Mouse (Mus musculus): Measurements from ENCODE around the gene Vwa8. TPM values are rescaled to one million over a fixed set of nuclear protein-coding genes. Genes with fewer than 3 reads are reported as not detected.

Gene Vwa8
- polyA plus RNA-seq, 2 experiments: 6.4 to 8.3 TPM

- H3K27me3 ChIP-seq (ENCODE audit: control insufficient read depth, insufficient read depth, low read length): no peaks in the 10 kb centered on the region
- no peak for TF ChIP-seq CTCF (IDR thresholded peaks at IDR 0.05; ENCODE audit: low read depth)
- TF ChIP-seq EP300 (IDR thresholded peaks at IDR 0.05; ENCODE audit: low read depth): no peak
- H3K9ac ChIP-seq (replicated peaks): no peak overlapping the region
- no peak overlapping the region for H3K4me2 ChIP-seq (ENCODE audit: low read depth)
- DNase-seq (ENCODE audit: low read depth in 3 of 3, low spot score in 3 of 3) (no peak), ATAC-seq (ENCODE audit: insufficient read depth) (no peak)
- no peaks in the 10 kb centered on the region for H3K9me3 ChIP-seq (ENCODE audit: control insufficient read depth, low read length)
- 59% methylated on average over 6 of the region's 6 CpGs for WGBS (ENCODE audit: insufficient replicate concordance)
- no peak overlapping the region for H3K4me3 ChIP-seq (ENCODE audit: insufficient read depth in 1 of 2, low read depth in 2 of 2, low read length in 2 of 2)
- H3K36me3 ChIP-seq (replicated peaks; ENCODE audit: control insufficient read depth, insufficient read depth, low read depth): no peaks in the 10 kb centered on the region
- no peak overlapping the region for H3K27ac ChIP-seq
- peaks cover 0 to 4% of the 10 kb centered on the region in 2 experiments; a peak in 1 of 4 replicates for H3K4me1 ChIP-seq (replicated peaks; ENCODE audit: control insufficient read depth in 2 of 2, insufficient read depth in 2 of 2, low read length in 1 of 2)
These were observed 393.0 kb downstream of the Vwa8 start for GRCm38 (mm10) chr14:79241656-79242385.

- Histone ChIP-seq H3K36me3 (replicated peaks; ENCODE audit: control insufficient read depth, insufficient read depth, low read depth) (no peaks in the 10 kb centered on the region), H3K4me2 (ENCODE audit: low read depth) (no peak overlapping the region), H3K9ac (replicated peaks) (no peak overlapping the region), H3K27ac (no peak overlapping the region), H3K9me3 (ENCODE audit: control insufficient read depth, low read length) (no peaks in the 10 kb centered on the region), H3K4me1 (replicated peaks; ENCODE audit: control insufficient read depth in 2 of 2, insufficient read depth in 2 of 2, low read length in 1 of 2) (peaks cover 0 to 4% of the 10 kb centered on the region in 2 experiments; a peak in 1 of 4 replicates), H3K27me3 (ENCODE audit: control insufficient read depth, insufficient read depth, low read length) (no peaks in the 10 kb centered on the region), H3K4me3 (ENCODE audit: insufficient read depth in 1 of 2, low read depth in 2 of 2, low read length in 2 of 2) (no peak overlapping the region)
- ATAC-seq (ENCODE audit: insufficient read depth) (no peak), DNase-seq (ENCODE audit: low read depth in 3 of 3, low spot score in 3 of 3) (no peak)
- TF ChIP-seq CTCF (IDR thresholded peaks at IDR 0.05; ENCODE audit: low read depth): no peak
- TF ChIP-seq EP300 (IDR thresholded peaks at IDR 0.05; ENCODE audit: low read depth): no peak
These were observed 393.5 kb downstream of the Vwa8 start for GRCm38 (mm10) chr14:79242386-79242720.

GRCm38 (mm10) chr14:79243038-79243883 is 394.4 kb downstream of the Vwa8 start:
- DNase-seq (ENCODE audit: low read depth in 3 of 3, low spot score in 3 of 3): peak in 2 of 3 experiments; percentile 16 to 28
- ATAC-seq (ENCODE audit: insufficient read depth): no peak
- WGBS (ENCODE audit: insufficient replicate concordance): 34% methylated on average over 12 of the region's 12 CpGs

GRCm38 (mm10) chr14:79244571-79244970 is 395.7 kb downstream of the Vwa8 start:
- no peak for DNase-seq (ENCODE audit: low read depth in 3 of 3, low spot score in 3 of 3)
- TF ChIP-seq EP300 (IDR thresholded peaks at IDR 0.05; ENCODE audit: low read depth): no peak
- no peak for TF ChIP-seq CTCF (IDR thresholded peaks at IDR 0.05; ENCODE audit: low read depth)

More at GRCm38 (mm10) chr14:79243038-79243883, 394.4 kb downstream of the Vwa8 start:
- no peak overlapping the region for H3K9ac ChIP-seq (replicated peaks)
- H3K4me1 ChIP-seq (replicated peaks; ENCODE audit: control insufficient read depth in 2 of 2, insufficient read depth in 2 of 2, low read length in 1 of 2): peaks cover 0 to 4% of the 10 kb centered on the region in 2 experiments; a peak in 1 of 4 replicates
- no peaks in the 10 kb centered on the region for H3K9me3 ChIP-seq (ENCODE audit: control insufficient read depth, low read length)
- no peak for TF ChIP-seq CTCF (IDR thresholded peaks at IDR 0.05; ENCODE audit: low read depth)
- no peak for TF ChIP-seq EP300 (IDR thresholded peaks at IDR 0.05; ENCODE audit: low read depth)
- H3K36me3 ChIP-seq (replicated peaks; ENCODE audit: control insufficient read depth, insufficient read depth, low read depth): no peaks in the 10 kb centered on the region
- H3K27ac ChIP-seq: no peak overlapping the region
- no peaks in the 10 kb centered on the region for H3K27me3 ChIP-seq (ENCODE audit: control insufficient read depth, insufficient read depth, low read length)
- H3K4me2 ChIP-seq (ENCODE audit: low read depth): no peak overlapping the region
- H3K4me3 ChIP-seq (ENCODE audit: insufficient read depth in 1 of 2, low read depth in 2 of 2, low read length in 2 of 2): no peak overlapping the region

GRCm38 (mm10) chr14:79251727-79252285 is 403.0 kb downstream of the Vwa8 start:
- Histone ChIP-seq H3K9ac (replicated peaks) (no peak overlapping the region), H3K4me2 (ENCODE audit: low read depth) (no peak overlapping the region), H3K36me3 (replicated peaks; ENCODE audit: control insufficient read depth, insufficient read depth, low read depth) (no peaks in the 10 kb centered on the region), H3K27ac (no peak overlapping the region), H3K4me1 (replicated peaks; ENCODE audit: control insufficient read depth in 2 of 2, insufficient read depth in 2 of 2, low read length in 1 of 2) (no peaks in the 10 kb centered on the region), H3K9me3 (ENCODE audit: control insufficient read depth, low read length) (no peaks in the 10 kb centered on the region), H3K4me3 (ENCODE audit: insufficient read depth in 1 of 2, low read depth in 2 of 2, low read length in 2 of 2) (no peak overlapping the region), H3K27me3 (ENCODE audit: control insufficient read depth, insufficient read depth, low read length) (no peaks in the 10 kb centered on the region)
- 47% methylated on average over 5 of the region's 5 CpGs for WGBS (ENCODE audit: insufficient replicate concordance)
- DNase-seq (ENCODE audit: low read depth in 3 of 3, low spot score in 3 of 3): no peak
- TF ChIP-seq CTCF (IDR thresholded peaks at IDR 0.05; ENCODE audit: low read depth) (no peak), EP300 (IDR thresholded peaks at IDR 0.05; ENCODE audit: low read depth) (no peak)
- no peak for ATAC-seq (ENCODE audit: insufficient read depth)

More at GRCm38 (mm10) chr14:79244571-79244970, 395.7 kb downstream of the Vwa8 start:
- H3K27ac ChIP-seq: no peak overlapping the region
- H3K9me3 ChIP-seq (ENCODE audit: control insufficient read depth, low read length): no peaks in the 10 kb centered on the region
- no peak overlapping the region for H3K4me2 ChIP-seq (ENCODE audit: low read depth)
- no peak for ATAC-seq (ENCODE audit: insufficient read depth)
- peaks cover 0 to 4% of the 10 kb centered on the region in 2 experiments; a peak in 1 of 4 replicates for H3K4me1 ChIP-seq (replicated peaks; ENCODE audit: control insufficient read depth in 2 of 2, insufficient read depth in 2 of 2, low read length in 1 of 2)
- H3K4me3 ChIP-seq (ENCODE audit: insufficient read depth in 1 of 2, low read depth in 2 of 2, low read length in 2 of 2): no peak overlapping the region
- no peaks in the 10 kb centered on the region for H3K27me3 ChIP-seq (ENCODE audit: control insufficient read depth, insufficient read depth, low read length)
- no peak overlapping the region for H3K9ac ChIP-seq (replicated peaks)
- 43% methylated on average over 3 of the region's 3 CpGs for WGBS (ENCODE audit: insufficient replicate concordance)
- H3K36me3 ChIP-seq (replicated peaks; ENCODE audit: control insufficient read depth, insufficient read depth, low read depth): no peaks in the 10 kb centered on the region

Other genes with a start within 250 kb of the Vwa8 start
- 0.25 and 0.36 TPM in 2 replicates for gene Dgkh, start 116.3 kb upstream of the Vwa8 start, polyA plus RNA-seq (2012; rRNA removed)
- 0.15 and 0.23 TPM in 2 replicates for gene Dgkh, start 116.3 kb upstream of the Vwa8 start, polyA plus RNA-seq (2014; fragmentation: Nextera tagmentation; extraction: Ambion mirVana)